Mouse (Mus musculus): ENCODE data around the gene Mrpl34.

Gene Mrpl34

GRCm38 (mm10) chr8:71495039-71495438 is 30.3 kb downstream of the Mrpl34 start:
- DNase-seq (ENCODE audit: low read depth in 1 of 2, low spot score in 2 of 2) = peak in 1 of 2 experiments; percentile 74

DNA sequence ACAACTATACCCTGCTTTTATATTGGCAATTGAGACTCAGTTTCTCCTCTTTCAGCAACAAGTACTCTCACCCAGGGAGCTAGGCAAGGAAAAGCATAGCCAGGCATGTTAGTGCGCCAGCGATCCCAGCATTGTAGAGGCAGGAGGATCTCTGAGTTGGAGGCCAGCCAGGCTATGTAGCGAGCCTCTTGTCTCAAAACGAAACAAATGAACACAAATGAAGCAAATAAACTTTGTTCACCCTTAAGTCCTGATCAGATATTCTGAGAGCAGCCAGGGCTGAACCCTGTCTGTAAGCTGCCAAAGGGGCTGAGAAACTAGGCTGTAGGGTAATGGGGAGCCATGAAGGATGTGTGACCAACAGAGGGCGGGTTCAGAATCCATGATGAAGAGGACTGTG is 31.1 kb downstream of the Mrpl34 start:
- no peak for DNase-seq (ENCODE audit: low read depth in 1 of 2, low spot score in 2 of 2)

GRCm38 (mm10) chr8:71496481-71496880 is 31.7 kb downstream of the Mrpl34 start:
- no peak for DNase-seq (ENCODE audit: low read depth in 1 of 2, low spot score in 2 of 2)

DNA sequence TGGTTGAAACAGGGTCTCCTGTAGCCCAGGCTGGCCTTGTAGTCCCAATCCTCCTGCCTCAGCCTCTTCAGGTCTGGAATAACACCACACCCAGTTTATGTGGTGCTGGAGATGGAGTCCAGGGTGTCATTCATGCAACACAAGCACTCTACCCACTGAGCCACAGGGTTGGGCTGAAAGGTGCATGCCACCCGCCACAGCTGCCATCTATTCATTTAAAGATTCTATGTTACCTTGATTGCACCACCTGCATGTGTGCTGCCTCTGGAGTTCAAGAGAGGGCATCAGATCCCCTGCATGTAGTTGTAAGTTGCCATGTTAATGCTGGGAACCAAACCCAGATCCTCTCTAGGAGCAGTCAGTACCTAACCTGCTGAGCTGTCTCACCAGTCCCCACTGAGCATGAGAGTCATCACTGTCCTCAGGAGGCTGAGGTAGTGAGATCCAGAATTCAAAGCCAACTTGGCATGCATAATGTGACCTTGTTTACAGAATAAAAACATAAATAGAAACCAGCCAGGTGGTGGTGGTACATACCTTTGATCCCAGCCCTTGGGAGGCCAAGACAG is 32.4 kb downstream of the Mrpl34 start:
- no peak for DNase-seq (ENCODE audit: low read depth in 1 of 2, low spot score in 2 of 2)

DNA sequence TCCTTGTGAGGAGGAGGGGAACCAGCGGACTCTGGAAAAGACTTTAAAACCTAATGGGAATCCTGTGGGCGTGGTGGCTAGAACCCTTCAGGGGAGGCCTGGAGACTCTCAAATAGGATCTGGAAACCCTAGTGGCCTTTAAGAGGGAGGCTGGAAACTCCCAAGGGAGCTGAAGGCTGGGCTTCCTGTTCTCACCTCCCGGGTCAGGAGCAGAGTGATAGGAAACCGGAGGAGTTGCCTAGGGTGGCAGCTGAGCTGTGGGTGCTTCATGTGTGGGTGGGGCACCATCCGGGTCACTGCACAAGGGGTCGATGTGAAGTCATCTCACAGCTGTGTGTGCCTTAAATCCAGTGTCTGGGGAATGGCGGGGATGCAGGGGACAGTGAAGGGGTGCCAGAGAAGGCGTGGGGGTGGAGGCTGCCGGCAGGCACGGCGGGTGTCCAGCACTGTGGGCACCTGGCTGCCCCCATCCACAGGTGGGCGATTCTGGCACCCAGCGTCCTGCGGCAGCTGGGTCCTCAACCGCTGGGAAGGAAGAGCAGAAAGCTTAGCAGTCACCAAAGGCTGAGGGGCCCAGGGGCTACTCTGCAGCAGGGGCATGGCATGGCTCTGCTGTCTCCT is 33.2 kb downstream of the Mrpl34 start:
- DNase-seq (ENCODE audit: low read depth in 1 of 2, low spot score in 2 of 2) = no peak

DNA sequence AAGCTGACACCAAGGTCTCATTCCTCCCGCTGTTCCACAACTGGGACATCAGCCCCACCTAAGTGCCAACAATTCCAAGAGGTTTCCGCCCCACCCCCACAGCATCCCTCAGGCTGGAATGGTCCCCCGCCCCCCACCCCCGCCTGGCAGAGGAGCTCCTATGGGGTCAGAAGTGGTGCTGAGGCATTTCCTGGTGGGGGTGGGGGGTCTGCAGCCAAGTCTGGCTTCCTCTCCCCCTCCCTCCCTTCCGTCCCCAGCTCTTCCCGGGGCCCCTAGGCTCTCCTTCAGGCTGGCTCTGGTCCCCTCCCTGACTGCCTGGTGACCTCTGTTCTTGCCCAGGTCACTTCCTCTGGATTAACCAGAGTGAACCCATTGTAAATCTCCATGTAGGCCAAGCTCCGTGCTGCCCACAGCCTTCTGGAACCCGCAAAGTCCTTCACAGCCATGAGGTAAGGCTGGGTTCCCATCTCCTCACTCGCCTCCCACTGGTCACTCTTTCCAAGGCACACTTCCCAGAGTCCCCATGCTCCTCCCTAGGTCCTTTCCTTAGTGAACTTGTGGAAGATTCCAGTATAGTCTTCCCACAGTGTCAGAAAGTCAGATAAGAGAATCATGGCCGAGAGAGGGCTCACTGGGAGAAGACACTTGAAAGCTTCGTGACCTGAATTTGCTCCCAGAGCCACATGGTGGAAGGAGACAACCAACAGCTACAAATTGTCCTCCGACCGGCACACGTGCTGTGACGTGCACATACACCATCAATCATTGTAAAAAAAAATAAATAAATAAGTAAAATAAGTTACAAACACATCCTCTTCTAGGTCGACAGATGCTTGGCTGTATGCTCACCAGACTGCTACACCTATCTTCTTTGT is 34.3 kb downstream of the Mrpl34 start:
- no peak for DNase-seq (ENCODE audit: low read depth in 1 of 2, low spot score in 2 of 2)

DNA sequence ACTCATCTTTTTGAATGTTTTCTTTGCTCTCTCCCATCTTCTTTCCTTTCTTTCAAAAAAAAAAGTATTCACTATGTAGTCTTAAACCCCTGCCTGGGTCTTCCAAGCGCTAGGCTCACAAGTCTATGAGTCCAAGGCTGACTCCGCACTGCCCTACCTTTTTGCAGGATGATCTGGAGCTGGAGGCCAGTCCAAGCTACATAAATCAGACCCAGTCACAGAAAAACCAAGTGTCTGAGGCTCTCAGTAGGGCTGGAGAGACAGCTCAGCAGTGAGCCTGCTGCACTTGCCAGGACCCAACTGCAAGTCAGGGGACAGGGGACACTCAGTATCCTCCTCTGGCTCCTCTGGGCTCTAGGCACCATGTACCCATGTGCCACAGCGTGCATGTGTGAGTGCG is 39.6 kb downstream of the Mrpl34 start:
- DNase-seq (ENCODE audit: low read depth in 1 of 2, low spot score in 2 of 2) = no peak

- DNase-seq (ENCODE audit: low read depth in 1 of 2, low spot score in 2 of 2) = no peak
These were observed 40.6 kb downstream of the Mrpl34 start for GRCm38 (mm10) chr8:71505326-71505725.

DNA sequence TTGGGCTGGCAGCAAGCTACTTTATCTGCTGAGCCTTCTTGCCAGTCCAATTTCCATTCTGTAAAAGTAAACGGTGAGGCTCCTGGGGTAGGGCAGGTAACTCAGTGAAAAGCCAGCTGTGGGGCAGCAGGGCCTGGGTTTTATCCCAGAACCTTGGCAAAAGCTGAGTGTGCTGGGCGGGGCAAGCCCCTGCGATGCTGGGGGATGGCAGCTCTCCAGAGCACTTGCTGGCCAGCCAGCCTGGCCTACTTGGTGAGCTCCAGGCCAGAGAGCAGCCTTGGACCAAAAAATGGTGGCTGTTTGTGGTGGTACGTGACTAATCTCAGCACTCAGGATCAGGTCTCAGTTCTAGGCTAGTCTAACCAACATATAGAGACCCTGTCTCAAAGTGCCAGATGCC is 41.2 kb downstream of the Mrpl34 start:
- DNase-seq (ENCODE audit: low read depth in 1 of 2, low spot score in 2 of 2) = no peak

GRCm38 (mm10) chr8:71507589-71508104 is 42.9 kb downstream of the Mrpl34 start:
- no peak for DNase-seq (ENCODE audit: low read depth in 1 of 2, low spot score in 2 of 2)

- no peak for DNase-seq (ENCODE audit: low read depth in 1 of 2, low spot score in 2 of 2)
These were observed 44.6 kb downstream of the Mrpl34 start for GRCm38 (mm10) chr8:71509316-71509715.

DNA sequence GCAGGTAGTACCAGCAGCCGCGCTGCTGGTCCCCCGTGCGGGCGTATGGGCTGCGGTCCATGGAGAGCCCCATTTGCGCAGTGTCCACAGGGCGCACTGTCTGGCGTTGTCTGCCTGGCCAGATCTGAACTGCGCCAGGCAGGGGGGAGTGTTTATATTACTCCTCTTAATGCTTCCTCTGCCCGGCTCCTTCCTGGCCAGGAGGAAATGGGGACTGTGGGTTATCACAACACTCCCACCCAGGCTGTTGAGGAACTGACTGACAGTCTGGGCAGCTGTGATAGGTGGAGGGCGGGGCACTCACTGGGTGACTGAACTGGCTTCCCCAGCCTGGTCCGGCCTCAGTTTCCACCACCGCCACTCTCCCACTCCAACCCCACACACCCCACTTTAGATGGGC is 46.9 kb downstream of the Mrpl34 start, which contains the start of gene Plvap:
Gene Plvap, minus strand, starts transcription at position 109 of the 400 bp plus-strand sequence.
- no peak for DNase-seq (ENCODE audit: low read depth in 1 of 2, low spot score in 2 of 2)

DNA sequence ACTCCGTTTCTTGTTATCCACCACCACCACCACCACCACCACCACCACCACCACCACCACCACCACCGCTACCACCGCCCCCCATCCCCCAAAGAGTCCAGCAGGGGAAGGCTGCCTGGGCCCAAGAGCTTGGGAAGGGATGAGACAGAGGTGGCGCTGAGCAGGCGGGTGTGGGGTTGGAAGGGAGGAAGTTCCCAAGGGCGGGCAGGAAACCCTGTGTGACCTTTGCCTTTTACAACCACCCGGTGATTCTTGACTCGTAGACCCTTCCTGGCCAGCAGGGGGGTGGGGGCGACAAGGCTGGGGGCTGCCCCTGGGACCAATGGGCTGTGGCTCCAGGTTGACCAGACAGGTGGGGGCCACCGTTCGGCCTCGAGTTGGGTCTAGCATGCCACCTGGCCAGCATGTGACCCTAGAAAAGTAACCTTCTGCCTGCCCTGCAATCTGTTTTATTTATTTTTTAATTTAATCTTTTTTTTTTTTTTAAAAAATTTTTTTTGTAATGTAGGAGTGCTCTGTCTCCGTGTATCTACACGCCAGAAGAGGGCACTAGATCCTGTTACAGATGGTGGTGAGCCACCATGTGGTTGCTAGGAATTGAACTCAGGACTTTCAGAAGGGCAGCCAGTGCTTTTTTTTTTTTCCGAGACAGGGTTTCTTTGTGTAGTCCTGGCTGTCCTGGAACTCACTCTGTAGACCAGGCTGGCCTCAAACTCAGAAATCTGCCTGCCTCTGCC is 48.4 kb downstream of the Mrpl34 start:
- no peak for DNase-seq (ENCODE audit: low read depth in 1 of 2, low spot score in 2 of 2)

- no peak for DNase-seq (ENCODE audit: low read depth in 1 of 2, low spot score in 2 of 2)
These were observed 50.3 kb downstream of the Mrpl34 start for GRCm38 (mm10) chr8:71515043-71515442.
